Mouse (Mus musculus) megakaryocyte-erythroid progenitor cell, adult 5-6 weeks (primary cell): ENCODE measurements around the gene Tln2. TPM values are rescaled to one million over a fixed set of nuclear protein-coding genes. Genes with fewer than 3 reads are reported as not detected.

Source experiments
- ATAC-seq: replicated peaks from 2 replicates; pipeline ENCODE4 v1.8.0; 2016; ENCODE audit warnings: mild to moderate bottlenecking, inconsistent platforms; ENCODE audit not compliant: severe bottlenecking, poor library complexity, low FRiP score, low TSS enrichment
- total RNA-seq, 2 experiments: library from RNA; stranded (forward) in 1 of 2; stranded (reverse) in 1 of 2; fragments of 200-1000, 215-1000 nt in 1 of 2; fragments of >200 nt in 1 of 2; fragmentation: Nextera tagmentation in 1 of 2; gene quantifications; 2 replicates each; pipeline ENCODE4 v1.2.3; 2014 to 2017

Gene Tln2
- total RNA-seq, 2 experiments from 2014 or later: not detected

DNA sequence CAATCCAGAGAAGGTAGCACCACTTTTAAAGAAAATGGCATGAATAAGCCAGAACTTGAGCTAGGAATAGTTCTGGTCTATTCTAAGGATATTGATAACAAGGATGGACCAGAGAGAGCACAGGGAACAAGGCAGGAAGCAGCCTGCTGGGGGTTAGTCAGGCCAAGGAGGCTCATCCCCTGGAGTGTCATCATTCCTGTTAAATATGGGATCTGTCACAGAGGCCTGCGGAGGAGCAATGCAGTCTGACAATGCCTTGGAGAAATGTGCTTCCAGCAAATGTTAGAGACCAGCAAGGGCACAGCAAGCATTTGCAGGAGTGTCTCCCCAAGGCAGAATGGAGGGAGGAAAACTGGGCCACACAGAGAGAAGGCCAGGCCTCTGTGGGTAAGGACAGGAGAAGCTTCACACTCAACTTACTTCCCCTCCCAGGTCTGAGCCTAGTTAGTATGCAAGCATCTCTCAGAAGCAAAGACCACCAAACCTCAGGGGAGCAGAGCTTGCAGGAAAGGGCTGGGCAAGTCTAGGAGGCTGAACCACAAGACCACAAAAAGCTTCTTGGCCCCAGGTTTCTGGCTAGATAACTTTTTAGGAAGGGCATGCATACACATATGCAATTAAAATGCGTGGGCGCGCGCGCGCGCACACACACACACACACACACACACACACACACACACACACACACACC lies 9.5 kb downstream of the Tln2 start:
- ATAC-seq: no peak

GRCm38 (mm10) chr9:67549332-67549731 lies 10.2 kb downstream of the Tln2 start:
- ATAC-seq: no peak

- ATAC-seq: no peak
Measured at GRCm38 (mm10) chr9:67546650-67547049, 12.9 kb downstream of the Tln2 start.

DNA sequence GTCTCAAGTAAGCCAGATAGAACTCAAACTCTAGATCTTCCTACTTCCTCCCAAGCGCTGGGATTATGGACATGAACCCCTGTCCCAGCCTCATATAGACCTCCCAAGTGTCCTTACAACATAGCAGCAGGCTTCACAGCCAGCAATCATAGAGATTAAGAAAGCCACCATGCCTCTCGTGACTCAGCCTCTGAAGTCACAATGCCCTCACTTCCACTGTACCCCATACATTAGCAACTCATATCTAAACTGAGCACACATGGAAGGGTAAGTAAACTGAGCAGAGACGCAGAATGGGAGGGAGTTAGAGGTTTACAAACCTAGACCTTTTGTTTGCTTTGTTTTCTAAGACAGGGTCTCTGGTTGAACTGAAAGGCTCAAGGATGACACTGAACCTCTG lies 13.7 kb downstream of the Tln2 start:
- no peak for ATAC-seq

- no peak for ATAC-seq
Measured at GRCm38 (mm10) chr9:67544783-67545182, 14.7 kb downstream of the Tln2 start.

GRCm38 (mm10) chr9:67541948-67542347 lies 17.6 kb downstream of the Tln2 start:
- ATAC-seq: no peak

GRCm38 (mm10) chr9:67539776-67540706 lies 19.5 kb downstream of the Tln2 start:
- no peak for ATAC-seq

GRCm38 (mm10) chr9:67534420-67534819 lies 25.1 kb downstream of the Tln2 start:
- no peak for ATAC-seq

DNA sequence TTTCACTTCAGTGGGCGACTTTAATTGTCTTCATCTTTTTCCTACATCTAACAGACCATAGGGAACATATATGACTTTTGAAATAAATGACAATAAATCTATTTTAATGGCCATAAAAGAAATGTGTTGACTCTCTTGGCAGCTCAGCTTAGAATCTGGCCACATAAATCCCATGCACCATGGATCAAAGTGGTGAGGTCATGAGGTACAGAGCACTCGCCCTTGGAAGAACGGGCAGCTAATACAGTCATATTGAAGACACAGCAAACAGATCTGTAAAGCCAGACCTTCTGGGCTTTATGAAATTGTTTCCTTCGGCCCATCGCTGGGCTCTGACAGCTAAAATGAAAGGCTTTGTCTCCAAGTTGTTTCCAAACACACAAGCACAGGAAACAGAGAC lies 26.2 kb downstream of the Tln2 start:
- ATAC-seq: no peak

DNA sequence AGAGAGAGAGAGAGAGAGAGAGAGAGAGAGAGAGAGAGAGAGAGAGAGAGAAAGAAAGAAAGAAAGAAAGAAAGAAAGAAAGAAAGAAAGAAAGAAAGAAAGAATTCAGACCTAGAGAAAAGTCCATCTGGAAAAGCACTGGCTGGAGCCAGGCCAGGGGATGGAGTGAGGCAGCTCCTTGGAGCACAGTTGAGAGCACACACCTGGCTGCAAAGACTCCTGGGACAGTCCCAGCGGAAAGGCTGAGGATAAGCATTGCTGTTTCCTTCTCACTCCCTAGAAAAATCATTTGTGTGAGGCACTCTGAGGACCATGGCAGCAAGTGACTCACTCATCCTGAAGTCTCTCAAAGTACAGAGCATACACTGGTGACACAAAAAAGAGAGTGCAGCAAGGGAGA lies 26.9 kb downstream of the Tln2 start:
- no peak for ATAC-seq

DNA sequence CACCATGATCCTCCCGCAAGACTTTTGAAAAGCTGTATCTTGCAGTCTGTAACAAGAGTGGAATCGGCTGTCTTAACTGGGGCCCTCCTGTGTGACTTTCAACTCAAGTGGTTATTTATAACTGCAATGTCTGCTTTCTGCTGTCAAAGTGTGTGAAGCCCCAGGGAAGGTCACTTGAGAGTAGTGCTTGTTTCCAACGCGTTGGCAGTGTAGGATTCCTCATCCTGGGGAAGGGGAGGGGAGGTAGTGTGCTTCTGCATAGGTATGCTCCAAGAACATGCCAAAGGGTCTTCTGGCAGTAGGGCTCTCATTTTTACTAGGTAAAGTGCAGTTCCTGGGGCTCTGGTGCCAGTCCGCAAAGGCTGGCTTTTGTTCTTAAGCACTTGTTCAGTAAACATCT lies 29.9 kb downstream of the Tln2 start:
- no peak for ATAC-seq

DNA sequence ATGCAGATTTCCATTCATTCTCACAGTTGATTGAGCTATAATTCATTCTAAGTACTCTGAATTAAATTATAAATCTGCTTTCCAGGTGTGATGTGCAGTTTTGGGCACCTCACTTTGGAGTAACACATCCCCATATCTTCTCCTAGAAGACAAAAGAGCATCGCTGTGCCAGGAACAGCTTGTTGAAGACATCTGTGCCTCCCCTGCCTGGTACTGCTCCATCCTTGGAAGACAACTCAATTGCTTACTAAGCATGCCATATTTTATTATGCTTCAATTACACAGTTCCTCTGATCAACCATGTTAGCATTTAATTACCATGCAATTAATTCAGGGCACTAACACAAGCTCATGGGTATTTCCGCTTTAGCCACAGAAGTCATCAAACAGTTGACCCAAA lies 31.8 kb downstream of the Tln2 start:
- no peak for ATAC-seq

DNA sequence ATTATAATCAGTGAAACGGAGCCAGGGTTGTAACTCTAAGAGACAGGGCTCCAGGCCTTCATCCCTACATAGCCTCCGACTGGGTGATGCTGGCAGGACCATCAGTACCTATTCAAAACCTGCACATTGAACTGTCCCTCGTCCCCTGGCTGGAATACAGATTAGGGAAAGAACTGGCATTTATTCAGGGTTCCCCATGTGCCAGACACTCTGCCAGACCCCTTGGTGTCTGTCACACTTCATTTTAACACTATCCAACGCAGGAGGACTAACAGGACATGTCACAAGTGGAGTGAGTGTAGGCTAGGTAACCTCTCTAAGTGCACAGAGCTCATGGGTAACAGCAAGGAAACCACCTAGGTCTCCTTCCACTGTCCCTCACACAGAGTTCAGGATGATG lies 37.8 kb downstream of the Tln2 start:
- ATAC-seq: no peak

DNA sequence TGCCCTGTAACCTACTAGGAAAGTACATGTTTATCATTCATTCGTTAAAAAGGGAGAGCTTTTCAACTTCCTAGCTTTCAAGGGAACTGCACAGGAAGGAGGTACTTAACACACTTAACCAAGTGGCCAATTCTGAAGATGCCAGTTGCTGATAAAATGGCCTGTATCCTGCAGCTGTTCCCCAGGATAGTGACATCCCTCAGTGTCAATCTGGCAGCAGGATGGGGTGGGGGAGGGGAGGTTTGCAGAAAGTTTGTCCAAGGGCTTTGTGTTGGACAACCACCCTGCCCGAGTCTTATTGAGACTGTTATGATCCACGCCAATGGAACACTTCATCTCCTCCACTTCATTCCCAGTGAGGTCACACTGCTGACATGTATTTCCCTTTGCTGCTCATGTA lies 50.0 kb downstream of the Tln2 start:
- no peak for ATAC-seq

- no peak for ATAC-seq
Measured at GRCm38 (mm10) chr9:67504669-67505260, 54.7 kb downstream of the Tln2 start.

GRCm38 (mm10) chr9:67501801-67502200 lies 57.7 kb downstream of the Tln2 start:
- no peak for ATAC-seq

GRCm38 (mm10) chr9:67496368-67496767 lies 63.1 kb downstream of the Tln2 start:
- ATAC-seq: no peak

GRCm38 (mm10) chr9:67495350-67495749 lies 64.2 kb downstream of the Tln2 start:
- ATAC-seq: no peak

GRCm38 (mm10) chr9:67493876-67494552 lies 65.5 kb downstream of the Tln2 start:
- ATAC-seq: no peak

- ATAC-seq: no peak
Measured at GRCm38 (mm10) chr9:67489370-67489769, 70.1 kb downstream of the Tln2 start.
